Mouse (Mus musculus) embryonic facial prominence, embryonic 14.5 days (tissue): ENCODE measurements around the gene Mrpl4. TPM values are rescaled to one million over a fixed set of nuclear protein-coding genes. Genes with fewer than 3 reads are reported as not detected.
A peak's percentile ranks its signal among the peaks of the same experiment; 100 is the strongest.

Experiments used
- ATAC-seq: fragments of 200-750 bp; cut with Nextera tagmentation; 2 replicates; pipeline ENCODE4 v1.8.0; 2017; ENCODE audit warnings: low read depth, moderate number of reproducible peaks, moderate TSS enrichment
- DNase-seq: peaks from one replicate; pipeline ENCODE4 v3.0.0-alpha.2; 2015; ENCODE audit warnings: low spot score
- H3K27ac ChIP-seq: fragments of 300-500 bp; sonication (generic); replicated peaks from 2 replicates; pipeline ENCODE4 v1.5.1; 2014; ENCODE audit warnings: low read depth, mild to moderate bottlenecking, low read length, moderate library complexity
- H3K27me3 ChIP-seq: fragments of 300-500 bp; sonication (generic); replicated peaks from 2 replicates; pipeline ENCODE4 v1.6.1; 2014; ENCODE audit warnings: low read length; ENCODE audit not compliant: control insufficient read depth, insufficient read depth
- H3K36me3 ChIP-seq: fragments of 300-500 bp; sonication (generic); 2 replicates; pipeline ENCODE4 v1.6.1; 2014; ENCODE audit warnings: low read length, mixed read lengths; ENCODE audit not compliant: control insufficient read depth, insufficient read depth
- H3K4me1 ChIP-seq: fragments of 300-500 bp; sonication (generic); 2 replicates; pipeline ENCODE4 v1.6.1; 2014; ENCODE audit warnings: antibody characterized with exemption, low read length; ENCODE audit not compliant: control insufficient read depth, insufficient read depth
- H3K4me2 ChIP-seq: fragments of 300-500 bp; sonication (generic); 2 replicates; pipeline ENCODE4 v1.6.1; 2014; ENCODE audit warnings: low read depth, mild to moderate bottlenecking, low read length, moderate library complexity, mixed read lengths
- H3K4me3 ChIP-seq: fragments of 300-500 bp; sonication (generic); 2 replicates; pipeline ENCODE4 v1.5.1; 2014; ENCODE audit warnings: low read depth, mild to moderate bottlenecking, low read length
- H3K9ac ChIP-seq: fragments of 300-500 bp; sonication (generic); 2 replicates; pipeline ENCODE4 v1.6.1; 2014; ENCODE audit warnings: low read depth, mild to moderate bottlenecking, low read length, moderate library complexity, mixed read lengths
- H3K9me3 ChIP-seq: fragments of 300-500 bp; sonication (generic); 2 replicates; pipeline ENCODE4 v1.6.1; 2016; ENCODE audit warnings: low read length; ENCODE audit not compliant: control insufficient read depth
- WGBS: fragments of 180-500 bp; shearing (Covaris S2); extraction: QIAGEN DNeasy Blood & Tissue Kit; methylation state at CpG from one replicate; pipeline ENCODE4 v1.1.7; 2014; 5-methylcytosine and 5-hydroxymethylcytosine counted together
- polyA plus RNA-seq: library from polyadenylated mRNA; unstranded; fragments of >200 nt; fragmentation: Nextera tagmentation; extraction: Ambion mirVana; gene quantifications from 2 replicates; pipeline ENCODE4 v1.2.1, GENCODE M21; 2014

Gene Mrpl4
- polyA plus RNA-seq, 1 experiment from 2014 or later = 110 TPM

DNA sequence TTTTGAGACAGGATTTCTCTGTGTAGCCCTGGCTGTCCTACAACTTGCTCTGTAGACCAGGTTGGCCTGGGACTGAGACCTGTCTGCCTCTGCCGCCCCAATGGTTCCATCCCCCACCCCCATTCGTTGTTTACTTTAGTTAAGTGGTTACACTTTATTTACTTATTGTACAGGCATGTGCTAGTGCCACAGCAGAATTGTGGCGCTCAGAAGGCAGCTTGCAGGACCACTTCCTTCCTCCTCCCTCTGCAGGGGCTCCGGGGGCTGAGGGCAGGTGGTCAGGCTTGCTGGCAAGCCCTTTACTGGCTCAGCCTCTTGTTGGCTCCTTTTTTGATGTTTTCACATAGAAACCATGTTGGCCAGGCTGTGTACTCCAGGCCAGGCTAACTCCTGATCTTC is 14.6 kb downstream of the Mrpl4 start:
- Histone ChIP-seq H3K4me1 (no peaks in the 10 kb centered on the region), H3K9me3 (no peaks in the 10 kb centered on the region), H3K9ac (no peak overlapping the region), H3K27ac (no peak overlapping the region), H3K27me3 (peaks cover 33% of the 10 kb centered on the region), H3K4me2 (peak overlapping the region; percentile 68), H3K36me3 (no peaks in the 10 kb centered on the region), H3K4me3 (peak overlapping the region; percentile 43; the same call in 1 of the 2 replicates)
- 29% methylated on average over 4 of the region's 4 CpGs for WGBS
- DNase-seq (no peak), ATAC-seq (no peak)

DNA sequence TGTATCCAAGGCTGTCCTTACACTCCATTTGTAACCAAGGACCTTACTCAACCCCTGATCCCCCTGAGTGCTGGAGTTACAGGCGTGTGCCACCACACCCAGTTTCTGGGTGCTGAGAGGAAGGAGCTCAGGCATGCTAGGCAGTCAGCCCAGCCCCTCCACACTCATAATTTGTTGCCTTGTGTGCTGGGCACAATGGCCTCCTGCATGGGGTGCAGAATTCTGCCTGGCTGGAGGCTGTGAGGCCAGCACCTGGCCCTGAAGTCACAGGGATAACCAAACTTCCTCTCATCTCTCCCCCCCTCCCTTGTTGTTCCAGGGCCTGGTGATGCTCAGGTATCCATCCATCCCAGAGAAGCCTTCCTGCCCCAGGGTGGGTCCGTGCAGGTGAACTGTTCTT is 16.1 kb downstream of the Mrpl4 start:
- Histone ChIP-seq H3K27me3 (peaks cover 33% of the 10 kb centered on the region), H3K9ac (no peak overlapping the region), H3K27ac (no peak overlapping the region), H3K4me3 (no peak overlapping the region), H3K9me3 (no peaks in the 10 kb centered on the region), H3K36me3 (no peaks in the 10 kb centered on the region), H3K4me2 (no peak overlapping the region), H3K4me1 (no peaks in the 10 kb centered on the region)
- 68% methylated on average over 2 of the region's 2 CpGs for WGBS
- DNase-seq = no peak
- no peak for ATAC-seq

DNA sequence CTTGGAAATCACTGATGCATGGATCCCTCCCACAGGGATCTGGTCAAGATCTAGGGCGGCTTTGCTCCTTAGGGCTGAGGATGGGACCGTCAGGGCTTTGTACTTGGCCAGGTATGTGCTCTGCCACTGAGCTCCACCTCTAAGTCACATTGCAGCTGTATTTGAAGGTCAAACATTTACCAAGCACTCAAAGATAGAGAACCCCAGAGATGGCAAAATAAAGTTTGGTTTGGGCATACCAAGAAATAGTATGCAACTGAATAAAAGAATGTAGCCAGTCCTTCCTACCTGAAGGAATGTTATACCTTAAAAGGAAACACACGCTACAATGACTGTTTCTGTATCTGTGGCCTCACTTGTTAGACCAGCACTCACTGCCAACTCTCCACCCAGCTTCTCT is 18.8 kb downstream of the Mrpl4 start:
- Histone ChIP-seq H3K4me2 (no peak overlapping the region), H3K36me3 (no peaks in the 10 kb centered on the region), H3K27ac (no peak overlapping the region), H3K4me1 (no peaks in the 10 kb centered on the region), H3K27me3 (peaks cover 13% of the 10 kb centered on the region), H3K4me3 (no peak overlapping the region), H3K9me3 (no peaks in the 10 kb centered on the region), H3K9ac (no peak overlapping the region)
- ATAC-seq (no peak), DNase-seq (no peak)
- WGBS = 82% methylated on average over 3 of the region's 3 CpGs

GRCm38 (mm10) chr9:21022288-21022687 is 19.8 kb downstream of the Mrpl4 start:
- no peak overlapping the region for H3K9ac ChIP-seq
- WGBS = 48% methylated on average over 6 of the region's 6 CpGs
- H3K36me3 ChIP-seq = no peaks in the 10 kb centered on the region
- no peak overlapping the region for H3K27ac ChIP-seq
- ATAC-seq (peak; percentile 60; the same call in 1 of the 2 replicates), DNase-seq (peak; percentile 55)
- H3K4me3 ChIP-seq = no peak overlapping the region
- H3K9me3 ChIP-seq = no peaks in the 10 kb centered on the region
- no peaks in the 10 kb centered on the region for H3K4me1 ChIP-seq
- H3K4me2 ChIP-seq = no peak overlapping the region
- H3K27me3 ChIP-seq = peaks cover 4% of the 10 kb centered on the region

- Histone ChIP-seq H3K4me1 (no peaks in the 10 kb centered on the region), H3K4me2 (no peak overlapping the region), H3K4me3 (no peak overlapping the region), H3K27me3 (peaks cover 2% of the 10 kb centered on the region; the same call in 1 of the 2 replicates), H3K9ac (no peak overlapping the region), H3K27ac (no peak overlapping the region), H3K9me3 (no peaks in the 10 kb centered on the region), H3K36me3 (no peaks in the 10 kb centered on the region)
- DNase-seq (no peak), ATAC-seq (no peak)
- WGBS = 77% methylated on average over 1 of the region's 1 CpGs
These were observed 20.2 kb downstream of the Mrpl4 start for GRCm38 (mm10) chr9:21022726-21023125.

DNA sequence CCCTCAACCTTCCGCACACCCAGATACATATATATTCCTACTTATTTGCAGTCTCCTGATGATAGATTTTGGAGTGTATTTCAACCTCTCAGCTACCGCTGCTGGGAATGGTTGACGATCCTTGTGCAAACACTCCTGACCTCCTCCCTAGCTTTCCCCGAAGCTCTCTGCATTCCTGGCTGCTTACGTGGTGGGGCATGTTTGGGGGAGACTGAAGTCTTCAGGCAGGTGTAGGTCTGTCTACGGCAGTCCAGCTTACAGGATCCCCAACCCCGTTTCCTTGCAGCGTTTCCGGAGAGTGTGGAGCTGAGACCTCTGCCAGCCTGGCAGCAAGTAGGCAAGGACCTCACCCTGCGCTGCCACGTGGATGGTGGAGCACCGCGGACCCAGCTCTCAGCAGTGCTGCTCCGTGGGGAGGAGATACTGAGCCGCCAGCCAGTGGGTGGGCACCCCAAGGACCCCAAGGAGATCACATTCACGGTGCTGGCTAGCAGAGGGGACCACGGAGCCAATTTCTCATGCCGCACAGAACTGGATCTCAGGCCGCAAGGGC is 22.8 kb downstream of the Mrpl4 start:
- H3K4me3 ChIP-seq = no peak overlapping the region
- no peak overlapping the region for H3K27ac ChIP-seq
- no peak for DNase-seq
- ATAC-seq = no peak
- H3K4me1 ChIP-seq = peaks cover 12% of the 10 kb centered on the region; the same call in 1 of the 2 replicates
- no peaks in the 10 kb centered on the region for H3K9me3 ChIP-seq
- H3K36me3 ChIP-seq = no peaks in the 10 kb centered on the region
- H3K4me2 ChIP-seq = no peak overlapping the region
- 65% methylated on average over 19 of the region's 19 CpGs for WGBS
- H3K27me3 ChIP-seq = peaks cover 25% of the 10 kb centered on the region
- H3K9ac ChIP-seq = 0 out of 2 replicates have a peak overlapping the region, but pooled peaks have one; percentile 40

- Histone ChIP-seq H3K4me1 (peaks cover 18% of the 10 kb centered on the region), H3K4me2 (no peak overlapping the region), H3K27ac (no peak overlapping the region), H3K27me3 (peaks cover 29% of the 10 kb centered on the region), H3K9ac (no peak overlapping the region), H3K9me3 (no peaks in the 10 kb centered on the region), H3K4me3 (no peak overlapping the region), H3K36me3 (no peaks in the 10 kb centered on the region)
- DNase-seq = no peak
- no peak for ATAC-seq
- 82% methylated on average over 12 of the region's 12 CpGs for WGBS
These were observed 24.3 kb downstream of the Mrpl4 start for GRCm38 (mm10) chr9:21026849-21027248.

GRCm38 (mm10) chr9:21027774-21028290 is 25.3 kb downstream of the Mrpl4 start:
- H3K9me3 ChIP-seq = no peaks in the 10 kb centered on the region
- no peaks in the 10 kb centered on the region for H3K36me3 ChIP-seq
- no peak overlapping the region for H3K4me3 ChIP-seq
- H3K4me2 ChIP-seq = no peak overlapping the region
- H3K4me1 ChIP-seq = peaks cover 27% of the 10 kb centered on the region
- H3K9ac ChIP-seq = no peak overlapping the region
- ATAC-seq (no peak), DNase-seq (no peak)
- 58% methylated on average over 8 of the region's 8 CpGs for WGBS
- peaks cover 39% of the 10 kb centered on the region for H3K27me3 ChIP-seq
- no peak overlapping the region for H3K27ac ChIP-seq

DNA sequence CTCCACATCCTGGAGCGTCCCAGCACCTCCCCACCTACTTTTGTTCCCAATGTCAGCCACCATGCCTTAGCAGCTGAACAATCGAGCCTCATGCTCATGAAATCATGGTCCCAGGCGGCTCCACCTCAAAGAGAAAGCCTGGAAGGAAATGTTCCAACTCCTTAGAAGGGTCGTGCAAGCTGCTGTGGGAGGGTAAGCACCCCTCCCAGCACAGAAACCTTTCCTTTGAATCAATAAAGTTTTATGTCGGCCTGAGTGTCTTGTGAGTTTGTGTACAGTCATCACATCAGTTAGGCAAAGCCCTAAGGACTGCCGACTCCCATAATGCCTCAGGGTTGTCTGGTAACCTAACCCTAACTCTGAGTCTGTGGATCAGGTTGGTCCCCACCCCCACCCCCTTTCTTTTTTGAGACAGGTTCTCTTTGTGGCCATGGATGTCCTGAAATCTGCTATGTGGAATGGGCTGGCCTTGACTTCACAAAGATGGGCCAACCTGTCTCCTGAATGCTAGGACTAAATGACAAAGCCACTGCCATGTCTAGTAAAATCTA is 26.1 kb downstream of the Mrpl4 start:
- 59% methylated on average over 6 of the region's 6 CpGs for WGBS
- no peak overlapping the region for H3K4me3 ChIP-seq
- ATAC-seq = no peak
- H3K4me1 ChIP-seq = peaks cover 33% of the 10 kb centered on the region
- H3K9me3 ChIP-seq = no peaks in the 10 kb centered on the region
- no peak for DNase-seq
- H3K4me2 ChIP-seq = no peak overlapping the region; the same call in 1 of the 2 replicates
- H3K27me3 ChIP-seq = peaks cover 47% of the 10 kb centered on the region
- H3K9ac ChIP-seq = no peak overlapping the region
- no peak overlapping the region for H3K27ac ChIP-seq
- no peaks in the 10 kb centered on the region for H3K36me3 ChIP-seq
